Mouse (Mus musculus): ENCODE measurements around the gene Gm49352. TPM values are rescaled to one million over a fixed set of nuclear protein-coding genes. Genes with fewer than 3 reads are reported as not detected.
"Not testable (repeated sequence)": the region's sequence is repeated elsewhere in the genome, so short reads cannot be mapped to it uniquely, and the experiment has no call there.

Gm49352 gene
- polyA plus RNA-seq (2014; fragmentation: Nextera tagmentation; extraction: Ambion mirVana): not detected in 2 replicates

- H3K9me3 ChIP-seq (replicated peaks; ENCODE audit: control insufficient read depth, low read length): peaks cover 25% of the 10 kb centered on the region
- H3K4me3 ChIP-seq (ENCODE audit: low read depth, low read length); H3K27ac ChIP-seq (ENCODE audit: low read depth, low read length); H3K27me3 ChIP-seq (replicated peaks; ENCODE audit: control insufficient read depth, insufficient read depth, low read length); H3K4me2 ChIP-seq (ENCODE audit: low read length); H3K36me3 ChIP-seq (ENCODE audit: control insufficient read depth, insufficient read depth, low read length); ATAC-seq; H3K4me1 ChIP-seq (ENCODE audit: control insufficient read depth, insufficient read depth, low read length); H3K9ac ChIP-seq (ENCODE audit: low read length); DNase-seq (ENCODE audit: low spot score): not testable (repeated sequence)
- 47% methylated on average over 1 of the region's 1 CpGs for WGBS
These were observed at the start of gene Gm49352 for GRCm38 (mm10) chr13:61568074-61568473. Gene Gm49352 (minus strand): TSS chr13:61568174.

- ATAC-seq (no peak), DNase-seq (ENCODE audit: low spot score) (no peak)
- no peak within 1 kb of the TSS for H3K4me2 ChIP-seq (ENCODE audit: low read length)
- H3K9ac ChIP-seq (ENCODE audit: low read length): no peak within 1 kb of the TSS
- H3K4me1 ChIP-seq (ENCODE audit: control insufficient read depth, insufficient read depth, low read length): no peaks in the 10 kb centered on the region
- no peaks in the 10 kb centered on the region for H3K36me3 ChIP-seq (ENCODE audit: control insufficient read depth, insufficient read depth, low read length)
- H3K27ac ChIP-seq (ENCODE audit: low read depth, low read length): no peak within 1 kb of the TSS
- peaks cover 19% of the 10 kb centered on the region for H3K9me3 ChIP-seq (replicated peaks; ENCODE audit: control insufficient read depth, low read length)
- H3K4me3 ChIP-seq (ENCODE audit: low read depth, low read length): no peak within 1 kb of the TSS
- H3K27me3 ChIP-seq (replicated peaks; ENCODE audit: control insufficient read depth, insufficient read depth, low read length): no peaks in the 10 kb centered on the region
These were observed 2.1 kb upstream of the Gm49352 start, which contains the start of gene Cts3 for GRCm38 (mm10) chr13:61570027-61570426. Gene Cts3 (minus strand): TSS chr13:61570127.

DNA sequence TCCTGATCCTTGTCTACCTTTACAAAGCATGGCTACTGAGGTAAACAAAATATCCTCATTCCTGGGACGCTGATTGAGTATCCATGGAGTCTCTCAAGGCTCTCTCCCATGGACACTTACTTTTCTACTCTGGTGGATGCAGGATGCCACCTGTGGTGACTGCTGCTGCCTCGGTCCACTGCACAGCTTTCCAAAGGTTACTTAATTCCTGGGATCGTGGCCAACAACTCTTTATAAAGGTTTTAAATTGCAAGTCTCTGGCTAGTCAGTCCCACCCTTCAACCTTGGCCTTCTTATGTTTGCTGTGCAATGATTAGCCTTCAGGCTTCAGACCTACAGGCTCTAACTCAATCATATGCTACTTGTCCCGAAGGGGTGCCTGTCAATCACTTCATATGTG is 26.3 kb downstream of the Gm49352 start, which contains the start of gene Ctsm:
Gene Ctsm, minus strand, starts transcription at position 209 of the 400 bp plus-strand sequence.
- no peaks in the 10 kb centered on the region for H3K4me1 ChIP-seq (ENCODE audit: control insufficient read depth, insufficient read depth, low read length)
- no peak within 1 kb of the TSS for H3K4me2 ChIP-seq (ENCODE audit: low read length)
- DNase-seq (ENCODE audit: low spot score): no peak
- WGBS: 60% methylated on average over 4 of the region's 4 CpGs
- H3K36me3 ChIP-seq (ENCODE audit: control insufficient read depth, insufficient read depth, low read length): no peaks in the 10 kb centered on the region
- no peak for ATAC-seq
- H3K27me3 ChIP-seq (replicated peaks; ENCODE audit: control insufficient read depth, insufficient read depth, low read length): no peaks in the 10 kb centered on the region
- H3K4me3 ChIP-seq (ENCODE audit: low read depth, low read length): no peak within 1 kb of the TSS
- no peak within 1 kb of the TSS for H3K9ac ChIP-seq (ENCODE audit: low read length)
- H3K27ac ChIP-seq (ENCODE audit: low read depth, low read length): no peak within 1 kb of the TSS
- peaks cover 13% of the 10 kb centered on the region; the same call in 1 of the 2 replicates for H3K9me3 ChIP-seq (replicated peaks; ENCODE audit: control insufficient read depth, low read length)

Other genes with a start within 250 kb of the Gm49352 start
- not detected in 2 replicates for gene Cts7, start 210.0 kb downstream of the Gm49352 start, polyA plus RNA-seq (2014; fragmentation: Nextera tagmentation; extraction: Ambion mirVana)
- not detected in 2 replicates for gene Ctsm, start 26.3 kb downstream of the Gm49352 start, polyA plus RNA-seq (2014; fragmentation: Nextera tagmentation; extraction: Ambion mirVana)
- not detected in 2 replicates for gene Cts3, start 2.0 kb upstream of the Gm49352 start, polyA plus RNA-seq (2014; fragmentation: Nextera tagmentation; extraction: Ambion mirVana)